Mouse (Mus musculus) MEL (cell line): ENCODE data around the gene Gm10762. TPM values are rescaled to one million over a fixed set of nuclear protein-coding genes. Genes with fewer than 3 reads are reported as not detected.

ENCODE experiments used
- DNase-seq: peaks from one replicate; pipeline ENCODE4 v3.0.0; 2011; ENCODE audit warnings: low read depth, low spot score
- H3K27ac ChIP-seq: 2 replicates; pipeline ENCODE4 v1.5.1; 2012; ENCODE audit warnings: low read depth, mild to moderate bottlenecking, control low read depth, low read length, moderate library complexity; ENCODE audit not compliant: control insufficient read depth
- H3K27me3 ChIP-seq, 2 experiments: fragments of 150-350 bp in 1 of 2; sonication (generic) in 1 of 2; 2 replicates each; pipeline ENCODE4 v1.6.1; 2012; ENCODE audit warnings: low read length in 2 of 2, mild to moderate bottlenecking in 2 of 2, improper control_type of control experiment in 1 of 2, moderate library complexity in 1 of 2; ENCODE audit not compliant: insufficient read depth in 2 of 2, control insufficient read depth in 1 of 2
- H3K36me3 ChIP-seq, 2 experiments: 2 replicates each; pipeline ENCODE4 v1.6.1; 2012 to 2014; ENCODE audit warnings: low read length in 2 of 2, improper control_type of control experiment in 1 of 2, inconsistent platforms in 1 of 2, mild to moderate bottlenecking in 1 of 2; ENCODE audit not compliant: insufficient read depth in 2 of 2, control insufficient read depth in 1 of 2
- H3K4me1 ChIP-seq, 2 experiments: fragments of 150-350 bp in 1 of 2; sonication (generic) in 1 of 2; 2 replicates each; pipeline ENCODE4 v1.6.1; 2012; ENCODE audit warnings: low read length in 2 of 2, improper control_type of control experiment in 1 of 2, mild to moderate bottlenecking in 1 of 2; ENCODE audit not compliant: insufficient read depth in 2 of 2, control insufficient read depth in 1 of 2
- H3K4me3 ChIP-seq, 2 experiments: fragments of 150-350 bp in 1 of 2; sonication (generic) in 1 of 2; 2 replicates each; pipeline ENCODE4 v1.5.1; 2012; ENCODE audit warnings: low read depth in 2 of 2, low read length in 2 of 2, mild to moderate bottlenecking in 2 of 2, moderate library complexity in 2 of 2, control low read depth in 1 of 2, improper control_type of control experiment in 1 of 2; ENCODE audit not compliant: control insufficient read depth in 1 of 2, insufficient read depth in 1 of 2
- H3K79me2 ChIP-seq: 2 replicates; pipeline ENCODE4 v1.6.1; 2012; ENCODE audit warnings: mild to moderate bottlenecking, low read length, moderate library complexity; ENCODE audit not compliant: control insufficient read depth, poor library complexity, insufficient read depth
- H3K9ac ChIP-seq: 2 replicates; pipeline ENCODE4 v1.6.1; 2012; ENCODE audit warnings: low read depth, mild to moderate bottlenecking, control low read depth, low read length, moderate library complexity; ENCODE audit not compliant: control insufficient read depth, poor library complexity, severe bottlenecking
- H3K9me3 ChIP-seq: fragments of 150-350 bp; sonication (generic); replicated peaks from 2 replicates; pipeline ENCODE4 v1.6.1; 2012; ENCODE audit warnings: mild to moderate bottlenecking, low read length, improper control_type of control experiment, moderate library complexity; ENCODE audit not compliant: insufficient read depth
- CHD1 ChIP-seq: IDR thresholded peaks from 2 replicates; pipeline ENCODE4 v1.6.1; 2012; ENCODE audit warnings: low read depth, mild to moderate bottlenecking, inconsistent platforms, low read length, improper control_type of control experiment
- CHD2 ChIP-seq: IDR thresholded peaks from 2 replicates; pipeline ENCODE4 v1.6.1; 2011; ENCODE audit warnings: low read length, improper control_type of control experiment
- EP300 ChIP-seq, 2 experiments: IDR thresholded peaks; 2 replicates each; pipeline ENCODE4 v1.6.1; 2011; ENCODE audit warnings: improper control_type of control experiment in 2 of 2, low read length in 2 of 2, low read depth in 1 of 2, mild to moderate bottlenecking in 1 of 2
- GABPA ChIP-seq: IDR thresholded peaks from 2 replicates; pipeline ENCODE4 v1.6.1; 2012; ENCODE audit warnings: low read depth, mild to moderate bottlenecking, inconsistent platforms, low read length, improper control_type of control experiment, moderate library complexity
- GATA1 ChIP-seq: IDR thresholded peaks from 2 replicates; pipeline ENCODE4 v1.6.1; 2011; ENCODE audit warnings: low read depth, low read length, improper control_type of control experiment
- HCFC1 ChIP-seq: IDR thresholded peaks from 2 replicates; pipeline ENCODE4 v1.6.1; 2012; ENCODE audit warnings: low read depth, mild to moderate bottlenecking, inconsistent platforms, low read length, improper control_type of control experiment, moderate library complexity
- JUND ChIP-seq: IDR thresholded peaks from 2 replicates; pipeline ENCODE4 v1.6.1; 2011; ENCODE audit warnings: low read depth, mild to moderate bottlenecking, improper control_type of control experiment, low read length
- KAT2A ChIP-seq: conservative IDR thresholded peaks from 2 replicates; pipeline ENCODE4 v1.6.1; 2012; ENCODE audit warnings: low read depth, low read length, improper control_type of control experiment, inconsistent platforms
- MAFK ChIP-seq: IDR thresholded peaks from 2 replicates; pipeline ENCODE4 v1.6.1; 2011; ENCODE audit warnings: low read depth, mild to moderate bottlenecking, low read length, improper control_type of control experiment, borderline replicate concordance
- MXI1 ChIP-seq: IDR thresholded peaks from 2 replicates; pipeline ENCODE4 v1.6.1; 2011; ENCODE audit warnings: mild to moderate bottlenecking, low read depth, low read length, improper control_type of control experiment
- MYB ChIP-seq: IDR thresholded peaks from 2 replicates; pipeline ENCODE4 v1.6.1; 2011; ENCODE audit warnings: mild to moderate bottlenecking, low read depth, low read length, improper control_type of control experiment
- NRF1 ChIP-seq: IDR thresholded peaks from 2 replicates; pipeline ENCODE4 v1.6.1; 2014; ENCODE audit warnings: low read depth, mild to moderate bottlenecking, inconsistent platforms, low read length, improper control_type of control experiment, moderate library complexity; ENCODE audit not compliant: poor library complexity, insufficient read depth, severe bottlenecking
- POLR2AphosphoS5 ChIP-seq: IDR thresholded peaks from 2 replicates; pipeline ENCODE4 v1.6.1; 2012; ENCODE audit warnings: low read depth, borderline replicate concordance, mild to moderate bottlenecking, inconsistent platforms, low read length, moderate library complexity, mixed read lengths
- RAD21 ChIP-seq: IDR thresholded peaks from 2 replicates; pipeline ENCODE4 v1.6.1; 2011; ENCODE audit warnings: mild to moderate bottlenecking, low read depth, low read length, improper control_type of control experiment
- SMC3 ChIP-seq: IDR thresholded peaks from 2 replicates; pipeline ENCODE4 v1.6.1; 2011; ENCODE audit warnings: low read depth, low read length, improper control_type of control experiment
- TAL1 ChIP-seq: IDR thresholded peaks from 2 replicates; pipeline ENCODE4 v1.6.1; 2012; ENCODE audit warnings: mild to moderate bottlenecking, inconsistent platforms, low read length, moderate library complexity, mixed read lengths
- TBP ChIP-seq: IDR thresholded peaks from 2 replicates; pipeline ENCODE4 v1.8.0; 2011; ENCODE audit warnings: low read depth, low read length, improper control_type of control experiment
- TCF12 ChIP-seq: IDR thresholded peaks from 2 replicates; pipeline ENCODE4 v1.6.1; 2014; ENCODE audit warnings: low read depth, mild to moderate bottlenecking, inconsistent platforms, low read length, improper control_type of control experiment, moderate library complexity
- UBTF ChIP-seq: IDR thresholded peaks from 2 replicates; pipeline ENCODE4 v1.6.1; 2012; ENCODE audit warnings: low read depth, mild to moderate bottlenecking, inconsistent platforms, low read length, improper control_type of control experiment, moderate library complexity, borderline replicate concordance; ENCODE audit not compliant: insufficient read depth
- ZKSCAN1 ChIP-seq: IDR thresholded peaks from 2 replicates; pipeline ENCODE4 v1.6.1; 2012; ENCODE audit warnings: low read depth, mild to moderate bottlenecking, inconsistent platforms, low read length, improper control_type of control experiment, moderate library complexity
- ZMIZ1 ChIP-seq: IDR thresholded peaks from 2 replicates; pipeline ENCODE4 v1.6.1; 2012; ENCODE audit warnings: low read depth, mild to moderate bottlenecking, inconsistent platforms, low read length, improper control_type of control experiment, moderate library complexity
- ZNF384 ChIP-seq: IDR thresholded peaks from 2 replicates; pipeline ENCODE4 v1.6.1; 2012; ENCODE audit warnings: low read depth, mild to moderate bottlenecking, inconsistent platforms, low read length, improper control_type of control experiment
- polyA plus RNA-seq, 2 experiments: library from polyadenylated mRNA; stranded (reverse) in 1 of 2; unstranded in 1 of 2; fragments of >175 nt in 1 of 2; fragments of >200 nt in 1 of 2; gene quantifications; 2 replicates each; pipeline versions ENCODE4 v1.2.1 to v1.2.4; 2012; ENCODE audit warnings: low replicate concordance in 2 of 2, low read depth in 1 of 2; ENCODE audit not compliant: insufficient read length in 2 of 2, insufficient read depth in 1 of 2, missing spikeins in 1 of 2
- total RNA-seq: library from RNA; depleted of rRNA; stranded (reverse); fragments of 300-350 nt; gene quantifications from 2 replicates; pipeline ENCODE4 v1.2.3, GENCODE M21; 2012

Gene Gm10762
- total and polyA plus RNA-seq, 3 experiments, result 2.5 to 3.1 TPM; not detected in 1

DNA sequence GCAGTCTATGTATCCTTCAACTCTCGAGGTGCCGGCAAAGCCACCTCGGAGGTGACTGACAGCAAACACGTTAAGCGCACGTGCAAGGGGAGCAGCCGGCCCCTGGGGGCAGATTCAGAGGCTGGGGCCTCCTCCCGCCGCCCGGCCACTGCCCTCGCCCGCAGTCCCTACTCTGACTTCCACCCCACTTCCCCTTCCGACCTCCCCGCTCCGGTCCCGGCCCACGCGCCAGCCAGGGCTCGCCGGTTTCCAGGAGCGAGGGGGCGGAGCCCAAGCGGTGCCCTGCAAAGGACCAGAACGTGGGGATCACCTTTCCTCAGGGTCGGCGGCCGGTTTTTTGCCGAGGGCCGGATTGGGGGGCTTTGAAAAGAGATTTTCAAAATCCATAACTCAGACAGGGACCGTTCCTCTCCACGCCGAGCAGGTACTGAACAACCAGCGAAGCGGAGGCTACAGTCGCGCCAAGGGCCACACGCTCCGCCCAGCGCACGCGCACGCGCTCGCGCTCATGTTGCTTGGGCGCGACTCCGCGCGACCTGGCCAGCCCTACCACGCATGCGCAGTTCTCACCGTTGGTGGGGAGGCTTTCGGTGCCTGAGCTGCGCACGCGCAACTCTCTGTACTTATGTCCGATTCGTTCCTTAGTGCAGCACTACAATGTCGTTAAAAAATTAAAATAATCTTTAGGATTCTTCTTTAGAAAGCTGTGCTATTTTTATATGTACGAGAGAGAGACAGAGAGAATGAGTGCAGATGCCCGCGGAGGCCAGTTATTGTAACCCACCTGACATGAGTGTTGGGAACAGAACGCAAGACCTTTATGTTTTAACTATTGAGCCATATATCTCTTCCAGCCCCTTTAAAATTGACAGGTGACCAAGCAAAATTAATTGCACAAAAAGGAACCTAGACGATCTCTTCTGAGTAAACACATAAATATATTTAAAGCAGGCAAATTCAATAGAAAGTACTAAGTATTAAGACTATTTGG lies 23.7 kb downstream of the Gm10762 start, which contains the start of gene Zc3h8 (continued):
- no peak for TF ChIP-seq CHD1
- no peak for TF ChIP-seq ZKSCAN1
- no peak for TF ChIP-seq GABPA
- peak; percentile 91 for TF ChIP-seq NRF1
- peak; percentile 38 for TF ChIP-seq TCF12
- no peak for TF ChIP-seq ZNF384
- TF ChIP-seq TBP, result peak; percentile 86
- TF ChIP-seq TAL1, result no peak
- TF ChIP-seq GATA1, result no peak
- no peak for TF ChIP-seq EP300 (IDR thresholded peaks at IDR 0.05; ENCODE audit: low read depth in 1 of 2, low read length in 2 of 2)
- no peak for TF ChIP-seq MAFK
- TF ChIP-seq ZMIZ1, result peak; percentile 73; the same call in 1 of the 2 replicates
- TF ChIP-seq KAT2A, result no peak
- peak; percentile 66 for TF ChIP-seq HCFC1
- TF ChIP-seq, all 39 proteins: peak for 17

DNA sequence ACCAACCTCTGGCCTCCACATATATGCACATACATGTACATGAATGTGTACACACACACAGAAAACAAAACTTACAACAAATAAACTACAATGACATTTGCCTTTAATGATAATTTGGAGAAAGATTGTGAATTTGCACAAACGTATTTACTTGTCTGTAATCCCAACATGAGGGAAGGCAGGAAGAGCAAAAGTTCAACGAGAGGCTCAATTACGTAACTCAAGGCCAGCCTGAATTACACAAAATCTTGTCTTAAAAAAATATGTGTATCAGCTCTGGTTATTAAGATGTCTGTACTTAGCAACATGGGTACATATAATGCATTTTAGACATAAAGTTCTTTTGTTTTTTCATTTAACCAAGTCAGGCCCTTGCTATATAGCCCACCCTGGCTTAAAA lies 31.3 kb downstream of the Gm10762 start:
- Histone ChIP-seq H3K27ac (no peak overlapping the region), H3K9me3 (no peaks in the 10 kb centered on the region), H3K79me2 (0 out of 2 replicates have a peak, but pooled peaks cover 2% of the 10 kb centered on the region), H3K36me3 (no peaks in the 10 kb centered on the region; a peak in 2 of 4 replicates), H3K4me1 (no peaks in the 10 kb centered on the region), H3K27me3 (no peaks in the 10 kb centered on the region), H3K9ac (no peak overlapping the region), H3K4me3 (no peak overlapping the region)
- DNase-seq, result no peak
- TF ChIP-seq TCF12 (no peak), POLR2AphosphoS5 (no peak), MYB (no peak)

DNA sequence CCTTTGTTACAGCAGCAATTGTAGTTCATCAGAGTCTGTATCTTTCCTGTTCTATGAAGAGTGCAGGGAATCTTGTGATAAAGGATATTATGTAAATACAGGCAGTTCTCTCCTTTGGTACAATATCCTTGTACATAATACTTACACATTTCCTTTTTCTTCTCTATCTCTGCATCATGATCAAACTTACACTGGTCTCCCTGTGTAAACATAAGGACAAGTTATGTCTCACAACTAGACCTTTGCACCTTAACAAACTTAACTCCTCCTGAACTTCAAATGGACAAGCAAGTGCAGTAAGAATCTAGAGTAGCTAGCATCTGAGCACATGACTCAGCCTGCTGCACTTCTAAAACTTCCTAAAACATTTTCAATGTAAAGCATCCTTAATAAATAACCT lies 36.8 kb downstream of the Gm10762 start:
- no peaks in the 10 kb centered on the region for H3K79me2 ChIP-seq

More for the DNA sequence above, 36.8 kb downstream of the Gm10762 start:
- Histone ChIP-seq H3K9ac (no peak overlapping the region), H3K4me3 (no peak overlapping the region), H3K27me3 (no peaks in the 10 kb centered on the region), H3K27ac (no peak overlapping the region), H3K36me3 (peaks cover 0 to 10% of the 10 kb centered on the region in 2 experiments; a peak in 2 of 4 replicates), H3K4me1 (no peaks in the 10 kb centered on the region), H3K9me3 (no peaks in the 10 kb centered on the region)
- no peak for DNase-seq
- TF ChIP-seq SMC3, result no peak
- TF ChIP-seq EP300 (IDR thresholded peaks at IDR 0.05; ENCODE audit: low read depth in 1 of 2, low read length in 2 of 2), result no peak
- no peak for TF ChIP-seq TAL1
- no peak for TF ChIP-seq MYB
- TF ChIP-seq GATA1, result no peak
- no peak for TF ChIP-seq UBTF
- TF ChIP-seq JUND, result no peak
- TF ChIP-seq RAD21, result no peak
- no peak for TF ChIP-seq MXI1
- TF ChIP-seq CHD2, result no peak
